In genomic region chr9:52676587-52676986, GRCm38 (mm10) we compare ENCODE assay signal across 7 mouse cellular contexts. TPM values are rescaled to one million over a fixed set of nuclear protein-coding genes. Genes with fewer than 3 reads are reported as not detected.
A peak's percentile ranks its signal among the peaks of the same experiment; 100 is the strongest.
DNase-seq lines count a peak whose midpoint lies in the region; ATAC-seq lines count a peak whose summit lies in the region.

No protein-coding gene starts in this region.

- 0 out of 2 replicates have a peak, but pooled peaks have one; percentile 39 for ATAC-seq in common myeloid progenitor, adult 5-6 weeks (replicated peaks; ENCODE audit: low read depth, poor library complexity, severe bottlenecking)
- ATAC-seq in inflammation-experienced regulatory T-cells, adult 6 months: no peak
- ATAC-seq in heart, embryonic 12.5 days (ENCODE audit: insufficient number of reproducible peaks, low FRiP score): no peak

- no peak overlapping the region for H3K4me3 ChIP-seq in heart, embryonic 12.5 days

- WGBS in heart, embryonic 12.5 days: 20% methylated on average over 4 of the region's 4 CpGs

- H3K9ac ChIP-seq in heart, embryonic 12.5 days: no peak overlapping the region

- DNase-seq in ovary, postnatal 14 days (ENCODE audit: low spot score): peak; percentile 20
- no peak for DNase-seq in ovary, adult 18-20 months (ENCODE audit: low spot score)
- peak; percentile 76 for DNase-seq in kidney, postnatal 10 days
- DNase-seq in retina, postnatal 1 day: peak; percentile 42

- no peak overlapping the region for H3K27ac ChIP-seq in heart, embryonic 12.5 days (ENCODE audit: poor library complexity, severe bottlenecking)

- no peaks in the 10 kb centered on the region for H3K36me3 ChIP-seq in heart, embryonic 12.5 days

- no peaks in the 10 kb centered on the region for H3K9me3 ChIP-seq in heart, embryonic 12.5 days (replicated peaks)

- H3K4me1 ChIP-seq in heart, embryonic 12.5 days (replicated peaks): peaks cover 19% of the 10 kb centered on the region

- H3K4me2 ChIP-seq in heart, embryonic 12.5 days: no peak overlapping the region

- H3K27me3 ChIP-seq in heart, embryonic 12.5 days (replicated peaks): peaks cover 51% of the 10 kb centered on the region

RNA-seq across cellular contexts. Expression of gene AI593442, which starts 3.0 kb away (rescaled TPM):
- total RNA-seq in common myeloid progenitor, adult 5-6 weeks (2017): not detected in 2 replicates
- polyA plus RNA-seq in inflammation-experienced regulatory T-cells, adult 6 months (2017; shearing (Covaris generic)): under 1 TPM in 1 of 3 experiments, not detected in 2; 0.12 TPM
- polyA plus RNA-seq in heart, embryonic 12.5 days (2016; fragmentation: Nextera tagmentation; extraction: Ambion mirVana): 0.10 and 0.18 TPM in 2 replicates
